Mouse (Mus musculus): Measurements from ENCODE around the gene Epha2.

DNA sequence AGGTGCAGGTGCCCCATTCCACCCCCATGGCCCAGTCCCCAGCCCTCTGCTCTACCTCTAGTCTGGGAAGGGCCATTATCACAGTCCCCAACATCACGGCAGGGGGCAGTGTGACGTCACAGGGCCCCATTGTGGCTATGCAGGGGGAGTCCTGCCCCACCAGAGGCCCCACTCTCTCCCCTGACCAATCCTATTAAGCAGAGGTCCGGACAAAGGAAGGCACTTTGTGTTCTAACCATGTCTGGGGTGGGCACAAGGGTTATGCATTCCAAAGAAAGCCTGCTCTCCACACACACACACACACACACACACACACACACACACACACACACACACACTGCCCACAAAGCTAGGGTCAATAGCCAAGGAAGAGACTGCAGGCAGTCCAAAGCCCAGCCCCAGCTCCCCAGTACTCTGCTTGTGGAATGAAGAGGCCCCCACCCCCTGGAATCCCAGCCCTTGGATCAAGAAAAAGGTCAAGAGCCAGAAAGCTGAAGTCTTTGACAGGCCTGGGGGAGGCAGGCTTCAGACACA is 34.3 kb downstream of the Epha2 start:
- TF ChIP-seq POLR2A (IDR thresholded peaks at IDR 0.05; ENCODE audit: borderline replicate concordance, low read depth, low read length) (no peak), CTCF (IDR thresholded peaks at IDR 0.05; ENCODE audit: low read depth, low read length) (no peak)
